Mouse (Mus musculus) large intestine, adult 2 months (tissue): Measurements from ENCODE around the gene Adcy3. TPM values are rescaled to one million over a fixed set of nuclear protein-coding genes. Genes with fewer than 3 reads are reported as not detected.
"Not testable (repeated sequence)": the region's sequence is repeated elsewhere in the genome, so short reads cannot be mapped to it uniquely, and the experiment has no call there.

Experiments
- DNase-seq: peaks from one replicate; pipeline ENCODE4 v3.0.0-alpha.2; 2012; ENCODE audit warnings: low read depth, low spot score
- WGBS: fragments of 180-500 bp; shearing (Covaris S2); methylation state at CpG from one replicate; pipeline ENCODE4 v1.1.7; 2018; 5-methylcytosine and 5-hydroxymethylcytosine counted together
- polyA plus RNA-seq: library from polyadenylated mRNA; depleted of rRNA; stranded (reverse); fragments of >200 nt; gene quantifications from 2 replicates; pipeline ENCODE4 v1.2.3, GENCODE M21; 2012; rRNA removed

Adcy3 gene
- polyA plus RNA-seq, 1 experiment, result 2.7 TPM

DNA sequence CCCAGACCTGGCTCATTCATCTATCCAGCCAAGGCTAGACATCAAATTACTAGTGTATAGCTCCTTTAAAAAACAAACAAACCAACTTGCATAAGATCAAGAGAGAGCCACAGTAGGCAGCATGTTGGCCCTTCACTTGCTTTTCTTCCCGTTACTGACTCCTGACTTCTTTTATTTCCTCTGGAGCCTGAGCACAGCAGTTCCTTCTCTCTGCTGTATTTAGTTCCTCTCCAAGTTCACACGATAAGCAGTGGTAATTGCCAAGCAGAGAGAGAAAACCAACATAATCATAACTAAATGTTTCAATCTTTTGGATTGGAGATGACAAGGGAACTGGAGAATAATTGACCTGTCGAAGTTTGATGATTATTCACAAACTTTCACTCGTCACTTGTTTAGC lies 99.9 kb downstream of the Adcy3 start:
- 16% methylated on average over 4 of the region's 4 CpGs for WGBS
- no peak for DNase-seq

- DNase-seq, result peak; percentile 91
- whole genome bisulfite sequencing, result under 1% methylated on average over 50 of the region's 50 CpGs
These were observed 100.9 kb downstream of the Adcy3 start, which contains the start of the genes Ptrhd1 and Cenpo for GRCm38 (mm10) chr12:4233572-4234508. Ptrhd1 (plus strand) TSS chr12:4234027. Cenpo (minus strand) TSS chr12:4234294.

DNA sequence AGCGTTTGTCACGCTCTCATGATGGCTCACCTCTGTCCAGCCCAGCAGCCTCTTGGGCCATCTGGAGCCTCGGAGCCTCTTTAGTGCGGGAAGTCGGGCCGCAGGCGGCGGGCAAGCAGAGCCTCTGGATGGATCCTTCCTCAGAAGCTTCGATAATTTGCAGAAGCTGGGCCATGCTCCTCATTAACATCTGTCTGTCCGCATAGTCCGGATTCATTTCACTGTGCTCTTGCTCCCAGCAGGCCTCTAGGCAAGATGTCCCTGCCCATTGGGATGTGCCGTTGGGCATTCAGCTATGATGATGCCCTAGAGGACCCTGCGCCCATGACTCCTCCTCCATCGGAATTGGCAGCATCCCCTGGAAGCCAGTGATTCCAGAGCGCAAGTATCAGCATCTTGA lies 104.6 kb downstream of the Adcy3 start:
- 95% methylated on average over 15 of the region's 15 CpGs for WGBS

GRCm38 (mm10) chr12:4240281-4240680 lies 107.4 kb downstream of the Adcy3 start:
- DNase-seq, result not testable (repeated sequence)
- WGBS, result 79% methylated on average over 8 of the region's 8 CpGs

More for the DNA sequence above, 104.6 kb downstream of the Adcy3 start:
- DNase-seq, result no peak

DNA sequence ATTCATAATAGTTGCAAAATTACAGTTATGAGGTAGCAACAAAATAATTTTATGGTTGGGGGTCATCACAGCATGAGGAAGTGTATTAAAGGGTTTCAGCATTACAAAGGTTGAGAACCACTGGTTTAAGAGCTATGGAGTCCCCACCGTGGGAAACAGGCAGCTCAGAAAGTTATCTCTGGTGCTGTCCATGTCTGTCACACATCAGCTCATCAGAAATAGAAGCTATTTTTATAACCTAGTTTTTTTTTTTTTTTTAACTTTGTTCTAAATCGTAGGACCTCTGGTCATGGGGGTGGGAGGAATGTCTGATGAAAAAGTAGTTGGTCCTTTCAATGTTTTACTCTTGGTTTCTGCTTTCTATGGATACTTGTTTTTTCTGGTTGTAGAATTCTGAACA lies 110.9 kb downstream of the Adcy3 start:
- WGBS, result 84% methylated on average over 2 of the region's 2 CpGs
- no peak for DNase-seq

DNA sequence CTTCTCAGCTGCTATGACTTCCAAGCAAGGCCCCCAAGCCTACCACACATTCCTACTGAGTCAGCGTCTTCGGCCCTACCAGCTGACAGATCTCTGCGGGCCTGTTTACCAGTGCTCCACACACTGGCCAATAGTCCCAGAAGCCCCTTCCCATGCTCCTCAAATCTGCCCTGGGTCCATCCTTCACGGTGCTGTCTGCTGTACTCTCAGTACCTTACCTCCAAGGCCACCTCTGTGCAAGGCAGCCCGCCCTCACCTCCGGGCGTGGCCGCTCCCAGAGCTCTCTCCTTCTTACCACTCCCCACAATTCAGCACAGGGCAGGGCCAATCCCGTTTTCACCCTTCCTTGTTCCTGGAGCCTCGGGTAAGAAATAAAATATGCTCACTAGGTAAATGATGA lies 112.8 kb downstream of the Adcy3 start:
- WGBS, result 54% methylated on average over 10 of the region's 10 CpGs
- DNase-seq, result peak; percentile 47

- 83% methylated on average over 6 of the region's 6 CpGs for WGBS
- DNase-seq, result no peak
These were observed 116.9 kb downstream of the Adcy3 start for GRCm38 (mm10) chr12:4249786-4250185.

DNA sequence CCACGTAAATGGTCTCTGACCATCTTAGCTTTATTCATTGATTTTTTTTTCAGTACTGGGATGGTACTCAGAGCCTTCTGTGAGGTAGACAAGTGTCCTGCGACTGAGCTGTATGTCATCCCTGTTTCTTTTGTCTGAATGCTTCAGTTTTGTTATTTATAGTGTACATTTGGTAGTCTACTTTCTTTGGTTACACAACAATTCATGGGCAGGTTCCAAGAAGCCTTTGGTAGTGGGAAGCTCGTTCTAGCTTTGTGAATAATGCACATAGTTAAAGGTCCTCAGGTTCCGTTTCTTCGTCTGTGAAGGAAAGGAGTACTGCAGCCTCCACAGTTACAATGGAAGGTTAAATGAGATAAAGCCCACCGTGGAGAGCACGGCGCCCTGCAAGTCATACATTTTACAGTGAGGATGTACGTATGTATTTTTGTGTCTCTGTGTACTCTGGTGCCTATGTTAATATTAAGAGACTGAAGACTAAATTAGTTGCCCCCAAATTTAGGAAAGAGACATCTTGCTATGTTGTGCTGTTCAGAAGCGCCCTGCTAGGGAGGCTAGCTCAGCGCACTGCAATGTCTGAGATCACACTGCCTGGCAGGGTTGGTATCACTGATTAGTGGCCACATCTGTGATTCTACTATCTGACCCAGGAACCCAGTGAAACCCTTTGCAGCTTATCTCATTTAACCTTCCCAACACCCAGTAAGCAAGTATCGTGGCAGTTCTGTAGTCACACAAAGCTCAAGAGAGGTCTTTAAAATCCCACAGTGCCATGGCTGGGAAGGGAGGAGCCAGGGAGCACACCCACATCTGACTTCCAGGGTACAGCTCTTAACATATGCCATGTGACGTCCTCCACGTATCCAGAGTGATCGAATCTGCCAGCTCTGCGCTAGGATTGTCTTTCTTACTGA lies 120.1 kb downstream of the Adcy3 start:
- WGBS, result 92% methylated on average over 16 of the region's 16 CpGs
- DNase-seq, result no peak

Other genes with a start within 250 kb of the Adcy3 start
- 0.31 and 0.55 TPM in 2 replicates for gene Pomc, start 178.2 kb upstream of the Adcy3 start, polyA plus RNA-seq
- gene Efr3b, start 94.2 kb upstream of the Adcy3 start, polyA plus RNA-seq, result 0.92 and 5.7 TPM in 2 replicates
- gene Dnajc27, start 50.5 kb upstream of the Adcy3 start, polyA plus RNA-seq, result 2.2 and 2.5 TPM in 2 replicates
- 3.5 and 3.7 TPM in 2 replicates for gene Ptrhd1, start 100.9 kb downstream of the Adcy3 start, polyA plus RNA-seq
- gene Cenpo, start 101.2 kb downstream of the Adcy3 start, polyA plus RNA-seq, result 8.2 and 11.0 TPM in 2 replicates